Mouse (Mus musculus) G1E (cell line): ENCODE results near the gene Gm765.

Experiments used
- CTCF ChIP-seq: IDR thresholded peaks from 2 replicates; pipeline ENCODE4 v1.5.1; 2012; ENCODE audit warnings: low read depth, low read length, inconsistent platforms, mixed read lengths
- GATA1 ChIP-seq: IDR thresholded peaks from 2 replicates; pipeline ENCODE4 v1.6.1; 2012; ENCODE audit warnings: borderline replicate concordance, low read length, inconsistent platforms, mixed read lengths

DNA sequence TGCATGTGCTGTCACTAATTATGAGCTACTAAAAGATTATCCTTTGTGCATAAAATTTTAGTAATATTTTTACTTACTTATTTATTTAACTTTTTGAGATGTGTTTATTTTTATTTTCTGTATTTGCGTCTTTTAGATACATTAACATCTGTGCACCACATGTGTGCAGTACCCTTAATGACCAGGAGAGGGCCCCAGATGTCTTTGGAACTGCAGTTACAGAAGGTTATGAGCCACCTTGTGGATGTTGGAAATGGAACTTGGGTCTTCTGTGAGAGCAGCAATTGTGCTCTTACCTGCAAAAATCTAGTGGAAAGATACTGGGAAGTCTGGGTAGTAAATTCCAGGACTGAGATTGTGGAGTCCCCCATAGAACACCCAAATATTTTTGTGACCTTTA is 71.0 kb downstream of the Gm765 start:
- TF ChIP-seq GATA1, result no peak
- TF ChIP-seq CTCF, result no peak
